Mouse (Mus musculus) limb, embryonic 13.5 days (tissue): Measurements from ENCODE around the gene Pla2g2c. TPM values are rescaled to one million over a fixed set of nuclear protein-coding genes. Genes with fewer than 3 reads are reported as not detected.

Source experiments
- ATAC-seq: fragments of 200-750 bp; cut with Nextera tagmentation; 2 replicates; pipeline ENCODE4 v1.8.0; 2017; ENCODE audit warnings: low read depth, moderate number of reproducible peaks, moderate TSS enrichment; ENCODE audit not compliant: low FRiP score
- H3K27ac ChIP-seq: fragments of 300-500 bp; sonication (generic); 2 replicates; pipeline ENCODE4 v1.5.1; 2015; ENCODE audit warnings: inconsistent platforms, mild to moderate bottlenecking, moderate library complexity
- H3K27me3 ChIP-seq: fragments of 300-500 bp; sonication (generic); 2 replicates; pipeline ENCODE4 v1.6.1; 2015; ENCODE audit warnings: mild to moderate bottlenecking, inconsistent platforms
- H3K36me3 ChIP-seq: fragments of 300-500 bp; sonication (generic); 2 replicates; pipeline ENCODE4 v1.6.1; 2015; ENCODE audit warnings: inconsistent platforms, mild to moderate bottlenecking, moderate library complexity
- H3K4me1 ChIP-seq: fragments of 300-500 bp; sonication (generic); 2 replicates; pipeline ENCODE4 v1.6.1; 2015; ENCODE audit warnings: inconsistent platforms
- H3K4me2 ChIP-seq: fragments of 300-500 bp; sonication (generic); replicated peaks from 2 replicates; pipeline ENCODE4 v1.6.1; 2015; ENCODE audit warnings: inconsistent platforms, mild to moderate bottlenecking, moderate library complexity
- H3K4me3 ChIP-seq: fragments of 300-500 bp; sonication (generic); 2 replicates; pipeline ENCODE4 v1.5.1; 2015; ENCODE audit warnings: moderate library complexity, mild to moderate bottlenecking, inconsistent platforms
- H3K9ac ChIP-seq: fragments of 300-500 bp; sonication (generic); 2 replicates; pipeline ENCODE4 v1.6.1; 2015; ENCODE audit warnings: mild to moderate bottlenecking, inconsistent platforms
- H3K9me3 ChIP-seq: fragments of 300-500 bp; sonication (generic); 2 replicates; pipeline ENCODE4 v1.6.1; 2016; ENCODE audit warnings: inconsistent platforms
- WGBS: fragments of 180-500 bp; shearing (Covaris S2); methylation state at CpG from one replicate; pipeline ENCODE4 v1.1.7; 2015; 5-methylcytosine and 5-hydroxymethylcytosine counted together
- polyA plus RNA-seq: library from polyadenylated mRNA; unstranded; fragments of >200 nt; fragmentation: Nextera tagmentation; extraction: Ambion mirVana; gene quantifications from 2 replicates; pipeline ENCODE4 v1.2.1, GENCODE M21; 2015

Gene Pla2g2c
- polyA plus RNA-seq, 1 experiment from 2014 or later = 0.33 TPM

DNA sequence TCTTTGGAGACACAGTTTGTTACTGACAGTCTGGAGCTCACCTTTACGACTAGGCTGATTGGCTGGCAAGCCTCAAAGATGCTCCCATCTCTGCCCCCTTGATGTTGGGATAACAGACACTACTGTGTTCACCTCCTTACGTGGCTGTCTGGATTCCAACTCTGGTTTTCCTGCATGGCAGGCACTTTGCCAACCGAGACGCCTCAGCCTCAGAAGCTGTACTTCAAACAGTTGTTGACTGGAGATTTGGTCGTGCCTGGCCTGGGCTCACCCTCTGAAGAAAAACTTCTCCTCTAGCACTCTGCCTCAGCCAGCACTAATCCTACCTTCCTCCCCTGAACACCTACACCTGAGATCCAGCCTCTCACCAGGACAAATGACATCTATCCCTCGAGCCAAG, 66.9 kb downstream of the Pla2g2c start:
- 64% methylated on average over 6 of the region's 6 CpGs for WGBS
- Histone ChIP-seq H3K4me1 (peaks cover 19% of the 10 kb centered on the region), H3K36me3 (no peaks in the 10 kb centered on the region), H3K9ac (no peak overlapping the region), H3K27ac (no peak overlapping the region), H3K4me3 (no peak overlapping the region), H3K9me3 (no peaks in the 10 kb centered on the region), H3K27me3 (0 out of 2 replicates have a peak, but pooled peaks cover 9% of the 10 kb centered on the region), H3K4me2 (no peak overlapping the region)
- no peak for ATAC-seq

DNA sequence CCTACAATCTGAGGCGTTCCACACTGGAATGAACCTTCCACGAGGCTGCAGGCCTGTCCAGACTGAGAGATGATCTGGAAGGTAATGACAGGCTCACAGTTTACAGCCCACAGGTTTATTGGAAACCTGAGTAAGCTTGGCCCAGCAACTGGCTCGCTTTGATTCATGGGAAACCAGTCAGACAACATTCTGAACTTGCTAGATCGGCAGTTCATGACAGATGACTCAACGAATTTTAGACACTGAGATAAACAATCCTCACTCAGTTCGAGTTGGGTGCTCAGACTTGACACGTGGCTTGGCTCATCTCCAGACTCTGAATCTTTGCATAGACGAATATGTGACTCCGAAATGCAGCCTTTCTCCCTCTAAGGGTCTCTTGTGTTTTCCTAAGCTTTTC, 68.0 kb downstream of the Pla2g2c start:
- no peak for ATAC-seq
- Histone ChIP-seq H3K27ac (no peak overlapping the region; the same call in 1 of the 2 replicates), H3K27me3 (0 out of 2 replicates have a peak, but pooled peaks cover 7% of the 10 kb centered on the region), H3K4me1 (peaks cover 27% of the 10 kb centered on the region), H3K9me3 (no peaks in the 10 kb centered on the region), H3K36me3 (no peaks in the 10 kb centered on the region), H3K4me2 (no peak overlapping the region), H3K4me3 (no peak overlapping the region), H3K9ac (no peak overlapping the region)
- WGBS = 38% methylated on average over 9 of the region's 9 CpGs

DNA sequence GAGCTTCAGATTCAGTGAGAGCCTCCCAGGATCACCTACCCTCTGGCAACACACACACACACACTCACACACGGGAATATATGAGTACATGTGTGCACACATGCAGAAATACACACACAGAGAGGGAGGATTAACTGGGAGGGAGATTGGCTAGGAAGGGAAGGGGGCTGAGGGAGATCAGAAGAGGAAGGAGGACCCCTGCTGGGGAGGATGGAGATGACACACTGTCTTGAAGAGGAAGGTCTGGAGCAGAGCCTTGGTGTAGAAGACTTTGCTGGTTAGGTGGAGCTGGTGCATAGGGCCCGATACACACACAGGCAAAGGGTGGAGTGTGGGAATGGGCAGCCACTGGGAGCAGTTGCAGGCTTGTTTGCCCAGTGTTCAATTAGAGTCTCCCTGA, 68.7 kb downstream of the Pla2g2c start:
- Histone ChIP-seq H3K4me2 (no peak overlapping the region), H3K9me3 (no peaks in the 10 kb centered on the region), H3K9ac (no peak overlapping the region), H3K27me3 (0 out of 2 replicates have a peak, but pooled peaks cover 6% of the 10 kb centered on the region), H3K4me1 (peaks cover 27% of the 10 kb centered on the region), H3K4me3 (no peak overlapping the region), H3K27ac (no peak overlapping the region; the same call in 1 of the 2 replicates), H3K36me3 (no peaks in the 10 kb centered on the region)
- ATAC-seq = no peak
- WGBS = 70% methylated on average over 2 of the region's 2 CpGs

DNA sequence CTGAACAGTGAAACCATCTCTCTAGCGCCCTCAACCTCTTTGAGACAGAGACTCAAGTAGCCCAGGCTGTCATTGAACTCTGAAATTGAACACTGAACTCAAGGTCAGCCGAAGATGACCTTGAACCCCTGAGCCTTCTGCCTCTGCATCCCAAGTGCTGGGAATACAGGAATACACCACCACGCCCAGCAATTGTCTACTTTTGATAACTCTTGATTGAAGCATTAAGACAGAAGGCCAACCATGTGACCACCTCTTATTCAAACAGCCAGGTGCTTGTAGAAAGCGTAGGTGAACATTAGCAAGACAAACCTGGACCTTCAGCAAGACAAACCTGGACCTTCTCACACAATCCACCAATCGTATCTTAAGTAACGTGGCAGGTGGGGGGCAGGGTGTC, 69.8 kb downstream of the Pla2g2c start:
- no peaks in the 10 kb centered on the region for H3K36me3 ChIP-seq
- 86% methylated on average over 6 of the region's 6 CpGs for WGBS
- no peak overlapping the region for H3K4me3 ChIP-seq
- no peak overlapping the region for H3K27ac ChIP-seq
- no peak for ATAC-seq
- H3K9me3 ChIP-seq = no peaks in the 10 kb centered on the region
- H3K4me1 ChIP-seq = peaks cover 27% of the 10 kb centered on the region
- no peak overlapping the region for H3K4me2 ChIP-seq
- H3K9ac ChIP-seq = no peak overlapping the region
- 0 out of 2 replicates have a peak, but pooled peaks cover 6% of the 10 kb centered on the region for H3K27me3 ChIP-seq

Other genes starting within 250 kb of the Pla2g2c start
- gene Vwa5b1, start 88.9 kb upstream of the Pla2g2c start, polyA plus RNA-seq = 0.10 TPM in 1 of 2 replicates, not detected in the other
- gene Ubxn10, start 12.4 kb downstream of the Pla2g2c start, polyA plus RNA-seq = 0.57 and 0.84 TPM in 2 replicates
- 0.74 and 1.0 TPM in 2 replicates for gene Pla2g2f, start 32.8 kb downstream of the Pla2g2c start, polyA plus RNA-seq
- gene Pla2g2d, start 50.9 kb downstream of the Pla2g2c start, polyA plus RNA-seq = 0.13 and 0.14 TPM in 2 replicates
- gene Pla2g5, start 138.7 kb downstream of the Pla2g2c start, polyA plus RNA-seq = 0.14 and 0.24 TPM in 2 replicates
- not detected in 2 replicates for gene Gm13030, start 149.2 kb downstream of the Pla2g2c start, polyA plus RNA-seq
- gene Pla2g2e, start 153.2 kb downstream of the Pla2g2c start, polyA plus RNA-seq = not detected in 2 replicates
- 2.9 and 3.1 TPM in 2 replicates for gene Otud3, start 189.2 kb downstream of the Pla2g2c start, polyA plus RNA-seq
- gene Rnf186, start 242.3 kb downstream of the Pla2g2c start, polyA plus RNA-seq = 0.27 and 0.45 TPM in 2 replicates
- 3.4 and 3.7 TPM in 2 replicates for gene Tmco4, start 248.1 kb downstream of the Pla2g2c start, polyA plus RNA-seq